Mouse (Mus musculus): Measurements from ENCODE around the gene Adgrl2. TPM values are rescaled to one million over a fixed set of nuclear protein-coding genes. Genes with fewer than 3 reads are reported as not detected.

The Adgrl2 gene
- polyA plus RNA-seq, 1 experiment from 2014 or later = 38.9 TPM

- Histone ChIP-seq H3K27me3 (replicated peaks) (no peaks in the 10 kb centered on the region), H3K9ac (no peak overlapping the region), H3K4me1 (replicated peaks) (no peaks in the 10 kb centered on the region), H3K9me3 (no peaks in the 10 kb centered on the region), H3K36me3 (peaks cover 8% of the 10 kb centered on the region; the same call in 1 of the 2 replicates), H3K4me2 (replicated peaks) (no peak overlapping the region), H3K4me3 (replicated peaks) (no peak overlapping the region), H3K27ac (no peak overlapping the region)
- ATAC-seq = no peak
- 86% methylated on average over 10 of the region's 10 CpGs for WGBS
Observed at GRCm38 (mm10) chr3:148828519-148828918, 161.8 kb downstream of the Adgrl2 start.

DNA sequence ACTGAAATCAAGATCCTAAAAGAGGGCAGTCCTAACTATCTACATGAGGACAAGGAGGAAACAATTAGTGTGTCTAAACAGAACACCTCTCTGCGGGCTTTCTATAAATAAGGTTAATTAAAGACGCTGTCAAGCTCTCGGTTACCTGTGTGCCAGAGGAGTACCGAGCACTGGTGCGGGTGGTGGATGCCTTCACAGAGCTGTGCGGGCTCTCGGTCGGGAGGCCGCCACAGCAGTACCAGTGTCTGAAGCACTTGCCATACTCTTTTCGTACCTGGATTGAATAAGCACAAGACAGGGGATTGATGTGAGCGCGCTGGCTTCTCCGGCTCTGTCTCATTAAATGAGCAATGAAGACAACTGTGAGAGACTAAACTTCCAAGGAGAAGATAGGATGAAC, 166.8 kb downstream of the Adgrl2 start:
- no peaks in the 10 kb centered on the region for H3K4me1 ChIP-seq (replicated peaks)
- peaks cover 13% of the 10 kb centered on the region; the same call in 1 of the 2 replicates for H3K36me3 ChIP-seq
- no peak overlapping the region for H3K27ac ChIP-seq
- no peak for ATAC-seq
- no peaks in the 10 kb centered on the region for H3K9me3 ChIP-seq
- H3K9ac ChIP-seq = no peak overlapping the region
- 97% methylated on average over 13 of the region's 13 CpGs for WGBS
- H3K4me2 ChIP-seq (replicated peaks) = no peak overlapping the region
- no peak overlapping the region for H3K4me3 ChIP-seq (replicated peaks)
- H3K27me3 ChIP-seq (replicated peaks) = no peaks in the 10 kb centered on the region

- 79% methylated on average over 6 of the region's 6 CpGs for WGBS
- no peak for ATAC-seq
- Histone ChIP-seq H3K9ac (no peak overlapping the region), H3K36me3 (peaks cover 26% of the 10 kb centered on the region; the same call in 1 of the 2 replicates), H3K9me3 (no peaks in the 10 kb centered on the region), H3K4me2 (replicated peaks) (no peak overlapping the region), H3K4me1 (replicated peaks) (no peaks in the 10 kb centered on the region), H3K27ac (no peak overlapping the region), H3K4me3 (replicated peaks) (no peak overlapping the region), H3K27me3 (replicated peaks) (no peaks in the 10 kb centered on the region)
Observed at GRCm38 (mm10) chr3:148821632-148822031, 168.7 kb downstream of the Adgrl2 start.

- no peak overlapping the region for H3K27ac ChIP-seq
- no peaks in the 10 kb centered on the region for H3K4me1 ChIP-seq (replicated peaks)
- H3K9ac ChIP-seq = no peak overlapping the region
- no peak overlapping the region for H3K4me2 ChIP-seq (replicated peaks)
- 93% methylated on average over 33 of the region's 33 CpGs for WGBS
- no peak overlapping the region for H3K4me3 ChIP-seq (replicated peaks)
- no peak for ATAC-seq
- peaks cover 28% of the 10 kb centered on the region; the same call in 1 of the 2 replicates for H3K36me3 ChIP-seq
- H3K9me3 ChIP-seq = no peaks in the 10 kb centered on the region
- H3K27me3 ChIP-seq (replicated peaks) = no peaks in the 10 kb centered on the region
Observed at GRCm38 (mm10) chr3:148819323-148820046, 170.9 kb downstream of the Adgrl2 start.

DNA sequence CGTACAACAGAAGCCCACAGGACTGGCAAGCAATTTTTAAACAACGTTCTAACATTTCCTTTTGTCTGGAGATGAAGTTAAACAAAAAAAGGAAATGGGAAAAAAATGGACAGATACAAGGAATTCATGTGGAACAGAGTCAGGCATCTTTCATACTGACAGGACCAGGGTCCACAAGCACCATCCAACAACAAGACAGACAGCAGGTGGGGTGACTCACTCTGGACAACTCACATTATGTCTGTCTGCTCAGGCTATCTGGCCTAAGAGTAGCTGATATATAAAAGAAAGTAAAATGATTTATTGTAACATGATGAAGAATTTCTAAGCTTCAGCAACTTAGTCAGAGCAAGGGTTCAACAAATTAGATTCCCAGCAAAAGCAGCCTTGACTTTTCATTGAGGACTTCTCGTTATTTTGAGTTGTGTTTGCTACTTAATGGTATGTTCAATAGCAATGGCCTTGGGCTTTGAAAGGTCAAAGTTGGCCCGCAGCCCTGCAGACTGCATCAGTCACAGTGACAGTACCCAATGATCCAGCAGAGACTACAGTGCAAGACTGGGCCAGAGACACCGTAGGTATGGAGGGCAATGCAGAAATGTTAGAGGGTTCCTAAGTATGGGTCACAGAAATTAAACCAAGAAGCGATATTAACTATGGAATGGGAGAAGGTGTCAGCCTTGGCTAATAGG, 171.8 kb downstream of the Adgrl2 start:
- no peak overlapping the region for H3K4me2 ChIP-seq (replicated peaks)
- no peak overlapping the region for H3K4me3 ChIP-seq (replicated peaks)
- no peaks in the 10 kb centered on the region for H3K4me1 ChIP-seq (replicated peaks)
- H3K27ac ChIP-seq = no peak overlapping the region
- H3K9ac ChIP-seq = no peak overlapping the region
- H3K9me3 ChIP-seq = no peaks in the 10 kb centered on the region
- WGBS = 67% methylated on average over 6 of the region's 6 CpGs
- ATAC-seq = no peak
- peaks cover 26% of the 10 kb centered on the region; the same call in 1 of the 2 replicates for H3K36me3 ChIP-seq
- no peaks in the 10 kb centered on the region for H3K27me3 ChIP-seq (replicated peaks)

DNA sequence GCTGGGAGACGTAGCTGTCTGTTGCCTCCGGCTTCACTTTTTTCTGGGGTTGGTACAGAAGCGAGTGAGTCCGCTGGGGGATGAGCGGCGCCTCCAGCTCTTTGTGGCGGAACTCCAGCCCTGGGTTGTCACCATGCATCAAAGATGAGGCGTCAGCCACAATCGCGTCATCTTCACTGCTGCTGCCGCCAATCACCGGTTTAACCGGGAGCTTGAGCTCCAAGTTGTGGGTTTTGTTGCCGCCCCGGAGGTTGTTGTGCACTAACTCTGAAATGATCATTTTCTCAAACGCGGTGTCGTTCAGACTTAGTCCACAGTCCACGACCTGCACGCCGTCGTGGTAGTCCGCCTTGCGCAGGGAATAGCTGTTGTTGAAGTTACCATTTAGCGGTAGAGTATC, 172.9 kb downstream of the Adgrl2 start:
- no peak overlapping the region for H3K27ac ChIP-seq
- H3K9me3 ChIP-seq = no peaks in the 10 kb centered on the region
- ATAC-seq = no peak
- H3K4me2 ChIP-seq (replicated peaks) = no peak overlapping the region
- no peak overlapping the region for H3K4me3 ChIP-seq (replicated peaks)
- peaks cover 19% of the 10 kb centered on the region; the same call in 1 of the 2 replicates for H3K36me3 ChIP-seq
- no peaks in the 10 kb centered on the region for H3K4me1 ChIP-seq (replicated peaks)
- H3K9ac ChIP-seq = no peak overlapping the region
- no peaks in the 10 kb centered on the region for H3K27me3 ChIP-seq (replicated peaks)
- WGBS = 98% methylated on average over 25 of the region's 25 CpGs

DNA sequence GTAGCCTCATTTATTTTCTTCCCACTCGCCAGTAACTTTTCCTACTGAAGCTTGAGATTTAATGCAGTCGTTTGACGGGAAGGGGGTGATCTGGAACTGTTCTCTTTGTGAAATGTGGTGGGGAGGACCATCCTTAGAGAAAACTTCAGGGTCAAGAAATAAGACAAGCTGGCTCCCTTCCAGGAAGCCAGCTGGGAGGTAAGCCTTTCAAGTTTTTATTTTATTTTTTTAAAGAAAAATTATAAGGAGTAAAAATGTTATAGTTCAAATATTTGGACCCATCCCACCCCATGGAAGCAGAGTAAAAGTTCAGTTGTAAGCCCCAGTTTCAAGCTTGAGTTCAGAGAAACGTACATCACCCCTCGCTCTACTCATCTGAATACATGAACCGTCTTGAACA, 177.2 kb downstream of the Adgrl2 start:
- no peak overlapping the region for H3K9ac ChIP-seq
- 53% methylated on average over 6 of the region's 6 CpGs for WGBS
- no peak for ATAC-seq
- H3K27me3 ChIP-seq (replicated peaks) = no peaks in the 10 kb centered on the region
- H3K27ac ChIP-seq = no peak overlapping the region
- H3K9me3 ChIP-seq = no peaks in the 10 kb centered on the region
- H3K36me3 ChIP-seq = peaks cover 15% of the 10 kb centered on the region; the same call in 1 of the 2 replicates
- H3K4me2 ChIP-seq (replicated peaks) = no peak overlapping the region
- H3K4me1 ChIP-seq (replicated peaks) = no peaks in the 10 kb centered on the region
- H3K4me3 ChIP-seq (replicated peaks) = no peak overlapping the region

DNA sequence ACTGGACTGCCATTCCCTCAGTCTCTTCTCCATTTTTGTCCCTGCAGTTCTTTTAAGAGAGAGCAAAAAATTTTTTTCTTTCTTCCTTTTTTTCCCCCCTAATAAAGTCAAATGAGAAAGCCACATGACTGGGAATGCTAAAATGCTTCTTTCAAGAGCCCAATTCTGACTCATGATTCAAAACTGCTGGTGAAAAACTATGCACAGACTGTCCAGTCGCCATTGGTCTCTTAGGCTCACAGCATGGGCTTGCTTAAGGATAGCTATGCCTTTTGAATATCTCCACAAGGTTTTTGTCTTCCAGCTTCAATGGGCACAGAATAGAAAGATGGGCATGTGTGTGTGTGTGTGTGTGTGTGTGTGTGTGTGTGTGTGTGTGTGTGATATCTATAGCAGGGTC, 178.3 kb downstream of the Adgrl2 start:
- WGBS = 77% methylated on average over 1 of the region's 1 CpGs
- Histone ChIP-seq H3K4me1 (replicated peaks) (no peaks in the 10 kb centered on the region), H3K36me3 (peaks cover 7% of the 10 kb centered on the region; the same call in 1 of the 2 replicates), H3K9ac (no peak overlapping the region), H3K4me2 (replicated peaks) (no peak overlapping the region), H3K27ac (no peak overlapping the region), H3K27me3 (replicated peaks) (no peaks in the 10 kb centered on the region), H3K4me3 (replicated peaks) (no peak overlapping the region), H3K9me3 (no peaks in the 10 kb centered on the region)
- no peak for ATAC-seq

DNA sequence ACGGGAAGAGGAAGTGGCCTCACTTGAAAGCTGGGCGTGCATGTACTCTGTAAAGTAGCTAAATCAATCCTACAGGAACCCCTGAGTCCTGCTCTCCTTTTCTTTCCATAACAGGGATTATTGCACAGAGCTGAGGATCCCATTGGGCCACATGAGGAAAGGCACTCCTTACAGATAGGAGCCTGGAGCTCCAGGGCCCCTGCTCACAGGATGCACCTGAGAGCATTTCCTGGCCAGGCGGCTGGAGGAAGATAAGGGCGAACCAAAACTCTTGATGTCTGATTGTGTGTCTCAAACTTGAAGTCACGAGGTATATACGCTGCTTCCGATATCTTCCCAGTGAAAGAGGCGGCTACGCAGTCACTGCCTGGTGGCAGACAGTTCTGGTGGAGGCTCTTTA, 183.4 kb downstream of the Adgrl2 start:
- H3K4me2 ChIP-seq (replicated peaks) = no peak overlapping the region
- no peaks in the 10 kb centered on the region for H3K4me1 ChIP-seq (replicated peaks)
- no peaks in the 10 kb centered on the region for H3K36me3 ChIP-seq
- H3K27ac ChIP-seq = no peak overlapping the region
- ATAC-seq = no peak
- WGBS = 75% methylated on average over 9 of the region's 9 CpGs
- no peaks in the 10 kb centered on the region for H3K27me3 ChIP-seq (replicated peaks)
- H3K9me3 ChIP-seq = no peaks in the 10 kb centered on the region
- no peak overlapping the region for H3K9ac ChIP-seq
- no peak overlapping the region for H3K4me3 ChIP-seq (replicated peaks)

GRCm38 (mm10) chr3:148793286-148793913, 197.0 kb downstream of the Adgrl2 start:
- no peak for ATAC-seq
- H3K4me1 ChIP-seq (replicated peaks) = no peaks in the 10 kb centered on the region
- H3K4me2 ChIP-seq (replicated peaks) = no peak overlapping the region
- H3K9ac ChIP-seq = no peak overlapping the region
- no peak overlapping the region for H3K4me3 ChIP-seq (replicated peaks)
- 67% methylated on average over 10 of the region's 10 CpGs for WGBS
- H3K27me3 ChIP-seq (replicated peaks) = no peaks in the 10 kb centered on the region
- H3K36me3 ChIP-seq = no peaks in the 10 kb centered on the region
- H3K27ac ChIP-seq = no peak overlapping the region
- H3K9me3 ChIP-seq = no peaks in the 10 kb centered on the region

DNA sequence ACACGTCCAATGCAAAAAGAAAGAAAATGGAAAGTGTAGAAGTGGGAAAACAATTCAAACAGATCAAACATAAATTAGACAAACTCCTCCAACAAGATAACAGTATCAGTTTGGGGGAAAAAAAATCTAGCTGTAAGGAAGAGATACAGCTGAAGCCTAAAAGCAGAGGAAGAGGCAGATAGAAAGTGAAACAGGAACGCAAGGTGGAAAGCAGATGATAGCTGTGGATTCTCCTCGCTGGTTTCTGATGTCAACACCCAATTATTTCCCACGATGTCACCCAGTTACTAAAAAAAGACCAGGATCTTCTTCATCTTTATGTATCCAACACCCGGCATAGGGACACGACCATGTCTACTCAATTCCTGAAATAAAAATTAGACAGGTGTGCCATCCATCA, 220.0 kb downstream of the Adgrl2 start:
- H3K9ac ChIP-seq = no peak overlapping the region
- H3K4me3 ChIP-seq (replicated peaks) = no peak overlapping the region
- no peak for ATAC-seq
- WGBS = 82% methylated on average over 6 of the region's 6 CpGs
- no peak overlapping the region for H3K27ac ChIP-seq
- no peaks in the 10 kb centered on the region for H3K36me3 ChIP-seq
- H3K27me3 ChIP-seq (replicated peaks) = no peaks in the 10 kb centered on the region
- no peaks in the 10 kb centered on the region for H3K9me3 ChIP-seq
- no peak overlapping the region for H3K4me2 ChIP-seq (replicated peaks)
- H3K4me1 ChIP-seq (replicated peaks) = no peaks in the 10 kb centered on the region

Measured in intestine, embryonic 15.5 days (tissue).